Mouse (Mus musculus): ENCODE measurements around the gene Xxylt1.

The Xxylt1 gene

DNA sequence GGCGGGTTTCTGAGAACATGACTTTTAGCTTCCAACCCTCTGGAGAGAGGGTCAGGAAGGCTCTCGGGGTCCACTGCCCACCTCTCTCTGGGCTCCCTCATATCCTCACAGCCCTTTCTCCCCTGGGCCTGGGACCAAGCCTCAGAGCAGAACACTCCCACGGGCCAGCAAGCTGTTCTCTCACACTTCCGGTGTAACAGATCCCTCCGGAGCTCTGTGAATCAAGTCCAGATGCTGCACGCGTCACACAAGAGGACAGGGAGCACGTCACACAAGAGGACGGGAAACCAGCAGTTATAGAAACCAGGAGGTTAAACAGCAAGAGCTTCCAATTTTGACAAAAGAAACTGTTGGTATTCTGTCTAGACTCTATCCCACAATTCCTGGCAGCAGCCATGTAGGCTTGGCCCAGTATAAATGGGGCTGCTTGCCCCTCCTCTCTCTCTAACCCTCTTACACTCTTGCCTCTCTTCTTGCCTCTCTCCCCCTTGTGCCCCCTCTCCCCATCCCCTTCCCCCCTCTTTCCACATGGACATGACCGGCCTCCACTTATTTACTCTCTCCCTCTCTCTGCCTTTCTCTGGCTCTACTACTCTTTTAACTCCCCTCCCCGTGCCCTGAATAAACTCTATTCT lies 19.9 kb downstream of the Xxylt1 start:
- no peak for DNase-seq (ENCODE audit: inconsistent ontology term)

DNA sequence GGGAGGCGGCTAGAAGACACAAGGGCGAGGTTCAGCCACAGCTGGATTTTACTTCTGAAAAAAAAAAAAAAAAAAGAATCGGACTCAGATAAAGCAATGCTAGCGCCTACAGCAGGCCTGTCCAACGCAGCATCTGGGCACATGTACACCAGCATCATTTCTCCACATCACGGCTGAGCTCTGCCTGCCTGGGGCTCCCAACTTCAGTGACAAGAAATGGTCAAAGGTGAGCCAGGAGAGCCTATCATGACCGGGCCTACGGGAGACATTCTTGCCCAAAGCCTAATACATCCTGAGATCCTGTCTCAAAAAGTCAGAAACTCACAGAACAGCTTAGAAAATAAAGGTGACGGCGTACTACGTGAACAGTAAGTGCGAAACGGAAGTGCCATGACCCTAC lies 20.5 kb downstream of the Xxylt1 start:
- no peak for DNase-seq (ENCODE audit: inconsistent ontology term)

DNA sequence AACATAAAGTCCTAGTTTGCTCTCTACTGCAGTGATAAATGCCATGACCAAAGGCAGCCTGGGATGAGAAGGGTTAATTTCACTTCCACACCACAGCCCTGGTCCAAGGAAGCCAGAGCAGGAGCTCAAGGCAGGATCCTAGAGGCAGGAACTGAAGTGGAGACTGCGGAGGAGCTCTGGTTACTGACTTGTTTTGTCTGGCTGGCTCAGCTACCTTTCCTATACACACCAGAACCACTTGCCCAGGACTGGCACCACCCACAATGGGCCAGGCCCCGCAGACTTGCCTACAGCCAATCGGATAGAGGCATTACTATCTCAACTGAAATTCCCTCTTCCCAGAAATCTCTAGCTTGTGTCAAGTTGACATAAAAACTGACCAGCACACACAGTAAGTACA lies 21.0 kb downstream of the Xxylt1 start:
- DNase-seq (ENCODE audit: inconsistent ontology term), result no peak

DNA sequence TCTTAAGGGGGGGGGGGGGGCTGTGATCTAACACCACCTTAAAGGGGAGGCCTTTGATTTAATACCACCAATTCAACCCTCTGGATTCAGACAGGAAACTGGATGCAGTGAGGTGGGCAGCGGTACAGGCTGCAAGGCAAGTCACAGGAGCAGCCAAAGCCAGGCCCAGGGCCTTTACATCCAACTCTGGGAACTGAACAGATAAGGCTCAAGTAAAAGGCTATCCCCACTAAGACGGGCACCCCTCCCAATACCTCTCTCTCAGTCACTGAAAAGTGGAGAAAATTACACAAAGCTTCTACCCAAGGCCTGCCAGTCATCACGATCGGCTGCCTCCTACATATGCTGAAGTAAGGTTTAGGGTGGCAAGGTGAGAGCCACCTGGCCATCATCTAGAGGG lies 21.5 kb downstream of the Xxylt1 start:
- DNase-seq (ENCODE audit: inconsistent ontology term), result no peak

DNA sequence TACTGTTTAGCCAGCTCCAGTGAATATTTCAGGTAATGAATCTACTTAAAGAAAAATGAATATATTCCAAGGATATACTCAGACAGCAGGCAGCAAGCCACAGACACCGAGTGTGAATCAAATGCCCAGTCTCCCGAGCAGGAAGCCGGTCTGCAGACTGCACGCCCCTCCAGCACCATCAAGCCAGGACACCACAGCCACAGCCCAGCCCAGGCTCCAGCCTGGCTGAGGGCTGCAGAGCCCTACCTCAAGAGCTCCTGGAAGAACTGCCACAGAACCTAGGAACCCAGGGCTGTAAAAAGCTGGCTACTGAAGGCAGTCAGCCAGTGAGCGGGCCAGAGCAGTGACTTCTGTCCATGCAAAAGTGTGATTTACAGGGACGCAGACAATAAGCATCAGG lies 28.4 kb downstream of the Xxylt1 start:
- no peak for DNase-seq (ENCODE audit: inconsistent ontology term)

DNA sequence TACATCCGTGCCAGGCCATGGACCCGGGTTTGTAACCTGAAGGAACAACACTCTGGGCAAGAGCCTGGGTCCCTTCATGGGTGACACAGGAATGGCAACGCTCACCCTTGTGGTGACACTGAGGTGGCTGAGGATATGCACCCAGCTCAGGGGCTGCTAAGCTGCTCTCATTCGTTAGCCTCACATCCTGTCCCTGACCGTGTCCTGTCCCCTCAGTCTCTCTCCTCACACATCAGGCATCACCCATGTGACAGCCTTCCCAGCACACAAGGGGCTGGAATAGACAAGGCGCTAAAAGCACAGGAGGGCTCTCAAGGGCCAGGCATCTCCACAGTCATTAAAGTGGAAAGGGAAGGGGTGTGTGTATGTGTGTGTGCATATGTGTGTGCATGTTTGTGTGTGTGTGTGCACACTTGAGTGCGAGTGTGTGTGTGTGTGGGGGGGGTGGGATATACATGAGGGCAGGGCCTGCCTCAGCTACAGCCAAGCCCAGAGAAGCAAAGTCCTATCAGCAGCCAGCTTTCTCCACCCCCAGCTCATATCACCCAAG lies 29.0 kb downstream of the Xxylt1 start:
- DNase-seq (ENCODE audit: inconsistent ontology term), result no peak

DNA sequence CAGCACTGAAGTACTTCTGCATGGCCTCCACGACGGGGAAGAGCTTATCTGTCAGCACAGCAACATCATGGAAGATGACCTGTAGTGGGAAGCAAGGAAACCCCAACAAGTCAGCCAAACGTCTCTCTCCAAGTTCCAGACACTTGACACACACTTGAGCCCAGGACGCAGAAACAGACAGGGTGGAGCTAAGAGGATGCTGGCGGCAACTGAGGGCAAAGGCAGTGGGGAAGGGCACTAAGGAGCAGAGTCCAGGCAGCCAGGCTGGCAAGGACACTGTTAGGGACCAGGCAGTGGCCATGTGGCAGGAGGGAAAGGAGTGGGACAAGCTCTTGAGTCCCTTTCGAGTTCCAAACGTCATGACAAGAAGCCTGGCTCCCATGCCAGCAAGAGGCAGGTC lies 30.5 kb downstream of the Xxylt1 start:
- no peak for DNase-seq (ENCODE audit: inconsistent ontology term)

DNA sequence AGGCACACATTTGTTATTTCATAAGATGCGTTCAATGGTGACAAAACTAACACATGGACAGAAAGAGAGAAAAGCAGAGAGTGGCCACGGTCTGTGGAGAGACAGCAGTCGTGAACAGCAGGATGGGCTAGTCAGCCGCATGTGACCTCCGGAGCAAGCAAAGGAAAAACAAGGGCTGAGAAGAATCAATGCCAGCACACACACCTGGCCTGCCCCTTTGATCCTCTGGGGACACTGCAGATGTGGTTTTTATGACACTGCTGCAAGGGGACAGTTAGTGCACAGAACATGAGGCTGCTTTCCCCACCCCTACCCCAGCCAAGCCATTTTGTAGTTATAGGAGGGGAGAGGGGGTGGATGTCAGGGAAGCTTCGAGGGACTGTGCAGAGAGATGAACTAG lies 33.0 kb downstream of the Xxylt1 start:
- DNase-seq (ENCODE audit: inconsistent ontology term), result no peak

DNA sequence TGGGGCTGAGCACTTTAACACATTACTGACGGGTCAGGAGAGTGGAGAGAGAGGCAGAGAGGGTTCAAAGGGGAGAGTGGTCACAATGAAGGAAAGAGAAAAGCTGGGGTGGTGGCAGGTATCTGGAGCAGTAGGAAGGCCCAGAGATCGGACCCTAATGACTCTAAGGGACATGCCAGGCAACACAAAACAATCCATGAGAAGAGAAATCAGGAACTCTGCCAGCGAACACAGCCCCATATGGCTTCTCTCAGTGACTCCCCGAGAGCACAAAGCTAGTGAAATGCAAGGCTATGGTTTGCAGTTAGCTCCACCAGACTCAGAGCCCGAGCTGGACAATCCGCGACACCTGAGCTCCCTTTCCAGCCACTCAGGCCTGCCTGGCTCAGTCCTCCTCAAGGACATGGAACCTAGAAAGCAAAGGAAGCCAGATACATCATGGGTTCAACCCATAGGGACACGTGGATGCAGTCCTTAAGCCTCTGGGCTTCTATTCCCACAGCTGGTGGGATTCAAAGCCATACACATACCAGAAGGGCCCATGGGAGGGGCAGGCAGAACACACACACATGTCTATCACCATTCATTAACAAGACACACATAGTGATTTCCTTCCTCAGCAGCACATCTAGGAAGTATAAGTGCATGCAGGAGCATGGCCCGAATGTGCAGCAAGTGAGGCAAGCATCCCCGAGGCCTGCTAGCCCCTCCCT lies 33.9 kb downstream of the Xxylt1 start:
- no peak for DNase-seq (ENCODE audit: inconsistent ontology term)

DNA sequence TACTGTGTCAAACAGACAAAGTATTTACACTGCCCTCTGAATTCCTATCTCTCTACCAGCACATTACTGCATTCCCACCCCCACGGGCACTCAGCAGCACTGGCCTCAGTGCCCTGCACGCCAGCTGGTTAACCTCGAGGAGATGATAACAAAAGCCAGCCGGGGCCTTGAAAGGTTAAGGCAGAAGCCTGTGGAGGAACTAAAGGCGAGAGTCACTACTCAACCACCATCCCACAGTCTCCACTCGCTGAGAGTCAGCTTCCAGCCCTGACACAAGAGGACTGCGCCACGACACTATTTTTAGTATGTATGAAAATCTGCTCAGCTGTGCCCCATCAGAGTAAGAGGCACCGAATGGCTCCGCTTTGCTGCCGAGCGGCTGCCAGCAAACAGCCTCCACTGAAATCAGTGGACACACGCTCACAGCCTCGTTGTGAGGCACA lies 35.0 kb downstream of the Xxylt1 start:
- no peak for DNase-seq (ENCODE audit: inconsistent ontology term)

DNA sequence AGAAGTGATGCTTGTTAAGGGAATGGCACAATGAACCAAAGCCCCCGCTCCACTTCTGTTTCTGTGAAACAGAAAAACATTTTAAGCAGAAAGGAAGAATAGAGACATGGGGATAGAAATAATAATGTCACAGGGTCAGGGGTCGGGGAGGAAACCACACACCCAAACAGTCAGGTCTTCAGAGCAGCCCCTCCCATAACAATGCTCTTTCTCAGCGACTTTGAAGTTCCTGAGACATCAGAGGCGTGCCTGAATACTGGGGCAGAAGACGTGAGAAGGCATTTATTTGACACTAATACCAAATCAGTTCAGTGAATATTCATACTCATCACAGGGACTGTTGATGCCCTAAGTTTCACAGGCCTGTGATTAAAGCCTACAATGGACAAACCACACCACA lies 36.0 kb downstream of the Xxylt1 start:
- no peak for DNase-seq (ENCODE audit: inconsistent ontology term)

DNA sequence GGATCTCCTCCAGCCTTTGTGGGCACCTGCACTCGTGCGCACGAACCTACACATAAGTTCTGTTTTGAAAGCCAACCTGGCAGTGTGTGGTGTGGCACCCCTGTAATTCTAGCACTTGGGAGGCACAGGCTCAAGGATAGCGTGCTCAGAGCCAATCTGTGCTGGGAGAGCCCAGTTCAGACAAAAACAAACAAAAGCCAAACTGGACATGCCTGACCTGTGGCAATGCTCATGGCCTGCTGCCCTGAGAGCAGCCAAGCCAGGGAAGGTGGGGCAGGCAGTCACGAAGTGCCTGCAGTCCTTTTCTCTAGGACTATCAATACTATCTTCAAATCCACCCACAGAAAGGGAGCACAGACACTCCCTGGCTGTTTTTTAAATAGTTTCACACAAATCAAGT lies 38.1 kb downstream of the Xxylt1 start:
- no peak for DNase-seq (ENCODE audit: inconsistent ontology term)

DNA sequence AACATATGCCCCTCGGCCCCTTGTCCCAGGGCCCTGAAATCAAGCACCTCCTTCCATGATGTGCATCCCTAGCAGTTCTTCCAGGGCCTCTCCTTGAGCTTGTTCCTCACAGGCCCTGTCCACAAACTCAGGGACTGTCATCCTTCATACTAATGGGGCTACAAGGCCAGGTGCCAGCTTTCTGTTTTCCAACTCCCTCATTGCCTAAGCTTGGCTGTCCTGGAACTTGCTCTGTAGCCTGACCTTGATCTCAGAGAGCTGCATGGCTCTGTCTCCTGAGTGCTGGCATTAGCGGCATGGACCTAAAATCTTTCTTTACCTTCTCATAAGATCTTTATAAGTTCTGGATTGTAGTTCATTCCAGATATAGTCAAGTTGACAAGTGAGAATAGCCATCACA lies 39.7 kb downstream of the Xxylt1 start:
- DNase-seq (ENCODE audit: inconsistent ontology term), result no peak

DNA sequence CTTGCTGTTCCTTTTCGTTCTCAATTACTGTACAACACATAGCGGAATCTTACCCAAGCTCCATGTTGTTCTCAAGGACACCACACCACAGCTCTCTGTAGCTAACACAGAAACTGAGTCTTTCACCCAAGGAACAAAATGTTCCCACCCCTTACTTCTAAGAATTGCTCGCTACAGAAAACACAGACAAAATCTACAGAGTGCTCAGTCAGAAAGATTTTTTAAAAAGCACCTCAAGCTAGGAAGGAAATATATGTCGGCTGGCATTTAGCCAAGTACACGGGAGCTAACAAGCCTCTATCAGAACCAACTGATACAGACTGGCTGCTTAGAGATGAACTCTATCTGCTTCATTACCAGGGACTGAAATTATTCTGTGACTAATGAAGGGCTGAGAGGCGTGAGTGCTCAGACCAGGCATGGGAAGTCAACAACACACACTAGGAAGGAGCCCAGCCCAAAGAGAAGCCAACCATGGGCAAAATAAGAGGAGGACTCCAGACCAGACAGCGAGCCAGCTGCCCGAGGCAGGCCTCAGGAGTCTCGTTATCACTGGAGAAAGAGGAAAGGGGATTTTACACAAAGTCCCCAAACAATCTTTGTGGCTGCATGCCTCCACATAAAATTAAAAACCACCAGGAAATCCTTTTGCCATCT lies 41.3 kb downstream of the Xxylt1 start:
- no peak for DNase-seq (ENCODE audit: inconsistent ontology term)

DNA sequence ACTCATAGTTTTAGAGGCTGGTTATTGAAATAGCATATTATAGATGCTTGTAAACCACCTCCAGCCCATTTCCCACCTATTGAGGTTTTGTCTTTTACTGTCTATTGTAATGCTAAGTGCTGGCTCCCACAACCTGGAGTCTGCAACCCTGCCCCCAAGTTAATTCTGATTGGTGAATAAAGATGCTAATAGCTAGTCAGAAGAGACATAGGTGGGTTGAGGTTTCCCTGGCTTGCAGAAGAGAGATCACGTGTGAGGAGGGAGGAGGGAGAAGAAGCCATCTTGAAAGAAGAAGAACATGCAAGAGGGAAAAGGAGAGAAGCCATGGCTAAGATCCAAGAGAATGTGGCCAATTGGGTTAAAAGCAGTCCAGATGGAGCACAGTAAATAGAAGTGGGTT lies 43.8 kb downstream of the Xxylt1 start:
- DNase-seq (ENCODE audit: inconsistent ontology term), result no peak

DNA sequence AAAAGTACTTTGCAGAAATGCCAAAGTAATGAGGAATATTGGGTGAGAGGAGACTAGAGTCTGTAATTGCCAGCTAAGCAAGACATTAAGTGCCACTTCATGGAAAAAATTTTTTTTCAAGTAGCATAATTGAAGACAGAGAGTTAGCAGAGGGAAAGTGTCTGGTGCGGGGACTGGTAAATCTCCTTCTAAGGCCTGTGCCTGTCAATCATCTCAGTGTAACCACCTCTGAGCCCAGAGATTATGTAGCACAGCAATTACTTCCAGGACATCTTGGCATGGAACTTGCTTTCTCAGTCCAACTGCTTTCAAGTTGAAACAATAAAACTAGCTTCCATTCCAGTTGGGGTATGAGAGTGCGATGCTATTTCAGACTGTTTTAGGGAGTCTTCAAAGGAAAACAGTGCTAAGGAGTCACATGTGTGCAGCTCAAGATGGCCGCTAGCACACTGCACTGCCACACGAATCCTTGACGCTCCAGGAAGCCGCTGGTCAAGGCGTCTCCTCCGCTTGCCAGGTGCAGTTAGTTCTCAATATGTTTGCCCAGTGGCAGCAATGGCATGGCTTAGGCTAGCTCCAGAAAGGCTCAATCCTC lies 45.5 kb downstream of the Xxylt1 start:
- DNase-seq (ENCODE audit: inconsistent ontology term), result no peak

DNA sequence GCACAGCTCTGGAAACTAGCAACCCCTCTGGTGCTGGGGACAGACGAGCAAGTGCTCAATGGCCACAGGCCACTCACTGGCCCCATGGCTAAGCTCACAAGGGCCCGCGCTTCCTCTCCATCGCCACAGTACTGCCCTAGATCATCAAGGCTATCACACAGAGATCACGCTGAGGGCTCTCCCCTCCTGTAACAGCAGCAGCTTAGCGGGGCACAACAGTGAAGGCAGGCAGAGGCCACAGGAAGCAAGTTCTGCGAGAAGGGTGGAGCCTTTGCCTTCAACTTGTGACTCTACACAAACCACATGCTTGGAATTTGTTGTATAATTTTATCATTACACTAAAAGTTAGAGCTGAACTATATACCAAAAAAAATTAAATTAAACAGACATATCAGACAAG lies 46.0 kb downstream of the Xxylt1 start:
- no peak for DNase-seq (ENCODE audit: inconsistent ontology term)

DNA sequence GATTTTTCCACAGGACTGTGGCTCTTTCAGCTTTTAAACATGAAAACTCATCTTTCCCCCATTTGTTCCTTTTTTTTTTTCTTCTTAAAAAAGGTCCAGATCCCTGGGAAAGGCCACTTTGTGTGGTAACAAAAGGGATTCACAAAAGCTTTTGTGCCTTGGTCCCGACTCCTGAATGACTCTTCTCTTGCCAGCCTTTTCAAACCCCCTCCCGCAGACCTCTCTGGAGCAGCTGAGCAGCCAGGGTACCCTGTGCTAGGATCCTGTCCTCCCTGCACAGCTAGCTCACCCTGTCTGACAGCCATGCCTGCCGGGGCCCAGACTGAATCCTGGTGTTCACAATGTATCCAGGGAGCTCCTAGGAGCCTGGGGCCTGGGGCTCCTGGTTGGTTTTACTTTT lies 47.2 kb downstream of the Xxylt1 start:
- DNase-seq (ENCODE audit: inconsistent ontology term), result no peak

DNA sequence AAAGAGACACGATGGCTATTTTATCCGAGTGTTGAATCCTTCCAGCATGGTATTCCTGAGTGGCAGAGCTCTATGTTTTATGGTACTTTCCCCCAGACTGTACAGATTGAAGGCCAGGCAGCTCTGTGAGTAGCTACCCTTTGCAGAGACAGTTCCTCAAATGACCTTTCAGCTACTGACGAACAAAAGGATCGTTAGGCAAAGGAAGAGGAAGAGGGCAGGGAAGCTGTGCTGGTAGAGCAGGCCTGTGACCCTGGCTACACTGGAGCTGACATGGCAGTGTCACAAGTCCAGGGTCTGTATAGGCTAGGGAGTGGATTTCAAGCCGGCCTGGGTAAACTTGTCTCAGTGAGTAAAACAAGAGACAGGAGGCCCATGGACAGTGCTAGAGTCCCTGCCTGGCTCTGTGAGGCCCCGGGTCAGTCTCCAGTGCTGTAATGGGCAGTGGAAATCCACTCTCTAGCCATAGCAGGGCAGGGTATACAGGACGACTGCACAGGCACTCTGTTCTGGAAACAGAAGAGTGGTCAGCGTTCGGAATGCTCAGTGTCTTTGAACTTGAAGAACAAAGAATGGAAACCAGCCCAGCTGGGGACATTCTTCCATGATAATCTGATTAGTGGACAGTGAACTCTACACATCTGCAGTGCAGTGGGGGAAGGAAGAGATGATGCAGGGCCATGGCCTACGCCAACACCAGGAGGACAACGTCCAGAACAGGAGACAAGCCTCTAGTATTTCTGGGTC lies 51.3 kb downstream of the Xxylt1 start:
- DNase-seq (ENCODE audit: inconsistent ontology term), result peak; percentile 29

DNA sequence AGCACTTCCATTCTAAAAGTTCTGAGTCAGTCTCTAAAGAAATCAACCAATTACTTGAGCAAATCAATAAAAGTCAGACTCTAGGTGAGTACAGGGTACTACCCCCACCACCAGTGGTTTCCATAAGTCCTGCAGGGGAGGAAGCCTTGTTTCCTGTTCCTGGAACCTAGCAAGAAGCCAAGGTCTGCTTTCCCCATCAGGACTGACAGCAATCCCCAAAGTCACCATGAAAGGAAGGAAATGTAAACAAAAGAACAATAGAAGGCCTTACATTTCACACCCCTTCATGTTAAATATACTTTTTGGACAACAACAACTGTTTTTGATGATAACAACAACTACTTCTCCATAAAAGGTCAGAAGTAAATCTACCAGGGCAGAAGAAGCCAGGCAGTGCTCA lies 53.6 kb downstream of the Xxylt1 start:
- DNase-seq (ENCODE audit: inconsistent ontology term), result no peak

DNA sequence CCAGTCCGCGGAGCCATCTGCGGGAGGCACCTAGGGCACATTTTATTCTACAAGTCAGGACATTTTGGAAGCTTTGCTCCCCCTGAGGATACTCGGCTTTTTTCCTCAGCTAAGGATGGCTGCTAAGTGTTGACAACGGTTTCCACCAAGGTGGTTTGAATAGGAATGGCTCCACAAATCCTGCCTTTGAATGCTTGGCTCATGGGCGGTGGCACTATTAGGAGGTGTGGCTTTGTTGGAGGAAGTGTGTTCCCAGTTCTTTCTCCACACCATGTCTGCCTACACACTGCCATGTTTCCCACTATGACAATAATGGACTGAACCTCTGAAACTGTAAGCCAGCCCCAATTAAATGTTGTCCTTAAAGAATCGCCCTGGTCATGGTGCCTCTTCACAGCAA lies 55.7 kb downstream of the Xxylt1 start:
- DNase-seq (ENCODE audit: inconsistent ontology term), result no peak

DNA sequence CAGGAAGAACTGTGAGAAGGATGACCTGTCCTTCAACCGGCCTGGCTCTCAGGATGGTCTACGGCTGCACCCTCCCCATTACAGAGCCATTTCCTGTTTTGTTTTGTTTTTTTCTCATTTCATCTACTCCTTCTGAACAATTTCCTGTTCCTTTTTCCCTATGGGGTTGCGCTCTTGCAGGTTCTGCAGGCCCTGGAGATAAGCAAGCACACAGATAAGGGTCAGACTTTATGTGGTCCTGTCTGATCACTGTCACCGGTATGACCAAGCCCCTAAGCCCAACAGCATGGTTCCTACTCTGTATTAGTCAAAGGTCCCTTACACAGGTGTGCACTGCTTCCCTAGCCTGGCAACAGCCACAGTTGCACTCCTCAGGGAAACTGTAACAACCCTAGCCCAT lies 56.2 kb downstream of the Xxylt1 start:
- no peak for DNase-seq (ENCODE audit: inconsistent ontology term)
